Mouse (Mus musculus): ENCODE results near the gene Medag.

Gene Medag

DNA sequence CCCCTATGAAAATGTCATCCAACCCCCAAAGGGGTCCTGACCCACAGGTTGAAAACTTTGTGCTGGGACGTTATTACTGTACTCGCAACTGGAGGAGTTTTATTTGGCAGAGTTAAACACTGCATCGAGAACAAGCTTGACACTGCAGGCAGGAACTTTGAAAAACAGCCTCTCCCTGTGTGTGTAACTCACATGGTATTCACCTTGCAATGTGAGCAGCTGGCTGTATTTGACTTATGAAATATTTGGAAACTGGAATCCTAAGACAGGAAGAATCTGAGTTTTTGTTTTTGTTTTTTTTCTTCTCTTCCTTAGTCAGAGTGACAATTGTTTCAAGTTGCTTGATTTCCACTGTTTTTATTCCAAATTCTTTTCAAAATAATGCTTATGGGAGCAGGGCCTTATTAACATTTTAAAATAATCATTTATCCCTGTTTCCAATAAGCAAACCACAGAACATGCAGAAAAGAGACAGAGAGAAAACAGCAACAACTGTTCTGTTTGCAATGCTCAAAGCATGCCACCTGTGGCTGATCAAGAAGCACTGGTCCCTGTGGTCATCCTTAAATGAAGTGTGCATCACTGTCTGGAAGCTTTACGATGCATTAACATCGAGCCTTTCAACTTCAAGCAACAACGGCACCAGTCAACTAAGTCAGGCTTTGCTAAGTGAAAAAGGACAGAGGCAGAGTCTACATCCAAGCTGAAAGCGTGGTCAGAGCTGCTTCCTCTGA lies 26.2 kb upstream of the Medag start:
- DNase-seq (ENCODE audit: low spot score) = no peak

- DNase-seq (ENCODE audit: low spot score) = no peak
Measured at GRCm38 (mm10) chr5:149386294-149386850, 25.2 kb upstream of the Medag start.

DNA sequence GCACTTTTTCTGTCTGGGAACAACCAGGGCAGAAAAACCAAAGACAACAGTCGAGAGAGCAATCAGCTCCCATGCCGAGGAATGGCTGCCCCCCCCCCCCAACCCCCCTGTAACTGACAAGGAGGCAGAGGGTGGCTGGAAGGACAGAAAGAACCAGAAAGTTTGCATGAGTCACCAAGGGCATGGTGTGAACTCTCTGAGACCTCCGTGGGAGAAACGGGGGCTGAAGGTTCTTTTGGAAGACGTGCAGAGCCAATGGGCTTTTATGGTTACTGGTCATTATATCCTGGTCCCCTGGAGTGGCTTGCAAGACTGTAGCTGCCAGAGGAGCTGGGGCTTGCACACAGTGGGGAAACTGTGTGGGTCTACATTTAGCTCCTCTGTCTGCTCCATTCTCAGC lies 22.6 kb upstream of the Medag start:
- no peak for DNase-seq (ENCODE audit: low spot score)

DNA sequence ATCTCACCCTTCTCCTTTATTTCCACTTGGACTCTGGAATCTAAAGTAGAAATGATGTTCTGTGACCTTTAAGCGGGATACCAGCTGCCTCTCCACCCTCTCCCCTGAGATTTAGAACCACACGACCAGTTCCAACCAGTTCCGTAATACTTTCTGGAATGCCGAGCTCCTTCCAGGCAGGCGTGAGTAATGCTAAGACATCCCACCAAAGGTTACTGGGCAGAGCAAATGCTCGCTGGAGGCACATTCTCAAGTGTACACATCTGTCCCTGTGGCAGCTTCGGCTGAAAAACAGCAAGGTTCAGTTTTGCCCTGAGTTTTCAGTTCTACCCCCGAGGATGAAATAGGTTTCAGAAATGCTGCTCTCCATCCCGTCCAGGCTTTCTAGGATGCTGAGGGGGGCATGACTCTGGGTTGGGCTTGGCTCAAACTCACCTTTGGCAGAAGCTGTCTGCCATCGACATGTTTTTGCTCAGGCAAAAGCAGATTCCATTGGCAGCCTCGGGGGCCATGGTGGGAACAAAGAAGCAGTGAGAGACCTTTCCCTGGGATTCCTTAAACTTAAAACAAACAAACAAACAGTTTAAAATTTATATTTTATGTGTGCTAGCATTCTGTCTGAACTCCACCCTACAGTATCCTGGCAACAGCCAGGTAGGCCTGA lies 21.9 kb upstream of the Medag start:
- no peak for DNase-seq (ENCODE audit: low spot score)

DNA sequence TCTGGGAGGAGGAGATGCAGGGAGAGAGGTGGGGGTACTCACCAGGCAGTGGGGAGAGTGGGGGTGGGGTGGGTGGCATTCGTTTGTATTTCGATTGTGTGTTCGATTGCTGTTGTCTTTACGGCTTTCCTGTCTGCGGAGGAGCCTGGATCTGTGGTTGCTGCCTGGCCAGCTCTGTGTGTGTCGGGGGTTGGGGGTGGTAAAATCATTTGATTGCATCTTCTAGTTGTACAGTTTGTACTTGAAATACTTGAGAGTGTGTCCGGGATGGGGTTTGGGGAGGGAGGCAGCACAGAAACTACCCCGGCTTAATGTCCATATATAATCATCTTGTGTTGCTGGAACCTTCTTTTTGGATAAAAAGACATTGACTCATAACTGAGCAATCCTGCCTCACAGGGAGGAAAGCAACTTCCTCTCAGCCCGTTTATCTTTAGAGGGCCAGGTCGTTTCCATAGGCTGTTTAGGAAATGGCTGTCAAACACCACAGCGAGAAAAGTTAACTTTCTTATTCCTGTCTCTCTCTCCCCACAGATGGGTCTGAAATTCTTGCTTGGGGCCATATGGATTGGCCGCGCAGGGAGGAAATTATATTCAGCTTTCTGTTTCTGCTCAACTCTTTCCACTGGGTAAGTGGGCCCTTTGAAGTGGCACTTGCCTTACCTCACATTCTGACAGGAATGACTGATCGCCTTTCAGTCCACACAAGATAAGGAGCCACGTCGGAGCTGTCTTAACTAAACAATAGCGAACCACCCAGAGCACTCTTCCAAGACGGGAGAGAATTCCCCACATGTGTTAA lies 19.8 kb upstream of the Medag start:
- DNase-seq (ENCODE audit: low spot score) = peak; percentile 63

GRCm38 (mm10) chr5:149392420-149392988 lies 19.0 kb upstream of the Medag start:
- DNase-seq (ENCODE audit: low spot score) = no peak

DNA sequence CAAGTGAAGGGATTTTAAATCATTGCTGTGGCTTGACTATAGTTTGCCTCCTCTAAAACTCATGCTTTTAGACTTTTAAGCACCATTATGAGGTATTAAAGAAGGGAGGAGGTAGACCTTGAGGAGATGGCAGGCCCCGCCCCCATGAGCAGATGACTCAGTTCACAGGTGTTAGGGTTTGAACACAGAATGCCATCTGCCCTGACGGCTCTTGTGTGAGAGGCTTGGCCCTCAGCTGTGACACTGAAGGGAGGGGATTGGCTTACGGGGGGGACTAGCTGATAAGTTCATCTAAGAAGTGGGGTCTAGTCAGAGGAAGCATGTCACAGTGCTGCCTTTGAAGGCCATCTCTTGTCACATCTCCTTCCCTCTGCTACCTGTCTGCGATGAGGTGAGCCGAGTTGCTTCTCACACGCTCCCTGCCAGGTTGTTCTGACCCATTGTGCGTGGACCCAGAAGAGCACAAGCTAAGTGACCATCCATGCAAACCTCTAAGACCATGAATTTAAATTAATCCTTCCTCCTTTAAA lies 10.0 kb upstream of the Medag start:
- DNase-seq (ENCODE audit: low spot score) = no peak

DNA sequence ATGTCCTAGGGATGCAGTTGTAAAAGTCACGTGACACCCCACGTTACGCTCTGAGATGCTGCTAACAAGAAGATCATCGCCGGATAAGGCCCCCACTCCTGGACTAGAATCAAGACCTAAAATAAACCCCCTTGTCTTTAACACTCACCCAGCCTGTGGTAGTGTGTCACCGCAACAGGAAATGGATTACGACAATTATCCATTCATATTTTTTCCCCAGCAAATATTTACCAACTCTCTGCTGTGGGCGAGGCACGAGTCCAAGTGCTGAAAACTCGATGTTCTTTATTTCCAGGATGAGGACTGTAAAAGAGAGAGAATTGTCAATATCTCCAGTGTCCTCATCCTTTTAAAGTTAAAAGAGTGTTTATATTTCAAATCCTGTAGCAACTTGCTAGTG lies 9.5 kb upstream of the Medag start:
- no peak for DNase-seq (ENCODE audit: low spot score)

GRCm38 (mm10) chr5:149403386-149403785 lies 8.2 kb upstream of the Medag start:
- DNase-seq (ENCODE audit: low spot score) = no peak

DNA sequence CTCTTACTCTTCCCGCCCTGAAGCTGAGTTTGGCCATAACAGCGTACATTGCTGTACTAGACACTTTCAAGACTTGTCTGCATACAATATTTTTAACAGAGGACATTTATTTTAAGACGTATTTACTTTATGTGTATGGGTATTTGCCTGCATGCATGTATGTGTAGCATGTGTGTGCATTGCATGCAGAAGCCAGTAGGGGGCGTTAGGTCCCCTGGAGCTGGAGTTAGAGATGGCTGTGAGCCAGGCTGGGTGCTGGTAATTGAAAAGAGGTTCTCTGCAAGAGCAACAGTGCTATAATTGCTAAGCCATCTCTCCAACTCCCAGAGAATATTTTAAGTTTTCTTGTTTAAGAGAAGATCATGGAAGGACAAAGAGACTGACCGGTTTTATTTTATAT lies 6.8 kb upstream of the Medag start:
- DNase-seq (ENCODE audit: low spot score) = no peak

DNA sequence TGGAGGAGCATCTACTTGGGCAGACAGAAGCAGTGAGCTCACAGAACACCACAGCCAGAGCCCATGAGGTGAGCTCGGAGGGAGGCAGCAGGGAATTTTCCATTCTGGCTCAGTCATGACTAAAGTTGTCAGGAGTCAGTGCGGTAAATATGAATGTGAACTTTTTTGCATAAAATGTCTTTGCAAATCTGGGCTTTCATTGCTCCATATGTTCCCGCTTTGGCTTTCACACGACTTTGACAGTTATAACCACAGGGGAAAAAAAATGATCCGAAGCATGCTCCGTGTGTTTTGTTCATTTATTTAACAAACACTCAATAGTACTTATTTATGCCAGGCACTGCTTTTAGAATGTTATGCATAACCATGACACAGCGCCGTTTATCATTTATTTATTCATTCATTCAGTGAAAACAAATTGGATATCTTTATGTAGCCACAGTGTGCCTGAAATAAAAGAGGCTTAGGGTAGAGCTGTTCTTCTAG lies 4.7 kb upstream of the Medag start:
- DNase-seq (ENCODE audit: low spot score) = no peak

DNA sequence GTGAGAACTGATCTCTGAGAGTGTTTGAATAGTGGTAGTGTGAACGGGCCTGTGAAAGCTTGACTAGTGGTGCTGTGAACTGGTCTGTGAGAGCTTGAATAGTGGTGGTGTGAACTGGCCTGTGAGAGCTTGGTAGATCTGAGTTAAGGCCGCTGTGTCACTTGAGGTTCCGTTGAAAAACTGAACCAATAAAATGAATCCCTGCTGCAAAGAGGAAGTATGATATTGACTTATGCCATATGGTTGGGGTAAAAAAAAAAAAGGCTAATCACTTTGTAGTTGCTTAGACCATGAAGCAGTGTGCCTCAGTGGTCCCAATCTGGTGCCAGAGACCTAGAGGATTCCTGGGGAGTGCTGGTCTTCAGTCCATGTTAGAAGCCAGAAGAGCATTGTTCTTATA lies 2.0 kb upstream of the Medag start:
- no peak for DNase-seq (ENCODE audit: low spot score)

- DNase-seq (ENCODE audit: low spot score) = no peak
Measured at GRCm38 (mm10) chr5:149412194-149412575, 636 bp downstream of the Medag start.

- DNase-seq (ENCODE audit: low spot score) = no peak
Measured at GRCm38 (mm10) chr5:149412671-149413070, 1.1 kb downstream of the Medag start.

DNA sequence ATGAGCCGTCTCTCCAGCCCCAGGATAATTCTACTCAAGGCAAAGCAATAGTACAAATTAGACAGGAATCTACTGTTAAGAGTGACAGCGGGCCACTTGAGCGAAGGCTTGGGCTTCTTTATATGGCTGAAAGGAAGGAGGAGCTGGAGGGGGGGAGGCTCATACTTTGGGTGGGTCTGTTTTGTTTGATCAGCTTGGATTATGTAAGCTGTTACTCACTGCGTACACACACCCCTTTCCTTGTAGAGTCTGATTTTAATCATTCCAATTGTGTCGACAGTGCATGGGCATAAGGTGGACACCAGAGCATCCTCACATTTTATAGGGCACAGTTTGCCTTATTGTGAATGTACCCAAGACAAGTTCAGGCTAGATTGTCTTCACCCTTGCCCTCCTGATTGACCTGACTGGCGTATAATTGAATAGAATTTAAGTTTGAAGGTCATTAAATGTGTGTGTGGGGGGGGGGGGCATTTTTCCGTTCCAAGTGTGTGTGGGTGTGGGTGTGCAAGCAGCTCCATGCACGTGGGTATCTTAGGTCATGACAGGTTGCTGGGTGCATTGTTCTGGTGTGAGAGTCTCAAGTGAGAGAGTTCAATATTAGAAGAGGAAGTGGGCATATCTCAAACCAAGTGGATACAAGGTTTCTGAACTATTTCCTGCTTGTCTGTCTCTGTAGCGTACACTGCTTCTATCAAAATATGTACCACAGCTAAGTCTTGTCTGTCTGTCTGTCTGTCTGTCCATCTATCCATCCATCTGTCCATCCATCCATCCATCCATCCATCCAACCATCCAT lies 3.0 kb downstream of the Medag start:
- no peak for DNase-seq (ENCODE audit: low spot score)

GRCm38 (mm10) chr5:149417381-149417780 lies 5.8 kb downstream of the Medag start:
- DNase-seq (ENCODE audit: low spot score) = peak; percentile 30

DNA sequence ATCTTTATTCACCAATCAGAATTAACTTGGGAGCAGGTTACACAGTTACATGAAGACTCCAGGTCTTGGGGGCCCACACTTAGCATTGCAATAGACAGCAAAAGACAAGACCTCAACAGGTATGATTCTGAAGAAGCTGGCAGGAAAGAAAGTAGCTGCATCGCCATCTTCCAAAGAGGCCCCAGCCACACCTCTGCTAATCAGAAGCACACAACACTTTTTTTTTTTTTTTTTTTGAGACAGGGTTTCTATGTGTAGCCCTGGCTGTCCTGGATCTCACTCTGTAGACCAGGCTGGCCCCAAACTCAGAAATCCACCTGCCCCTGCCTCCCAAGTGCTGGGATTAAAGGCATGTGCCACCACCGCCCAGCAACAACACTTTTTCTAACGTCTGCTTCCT lies 15.0 kb downstream of the Medag start:
- DNase-seq (ENCODE audit: low spot score) = no peak

- no peak for DNase-seq (ENCODE audit: low spot score)
Measured at GRCm38 (mm10) chr5:149427277-149428060, 15.9 kb downstream of the Medag start.

DNA sequence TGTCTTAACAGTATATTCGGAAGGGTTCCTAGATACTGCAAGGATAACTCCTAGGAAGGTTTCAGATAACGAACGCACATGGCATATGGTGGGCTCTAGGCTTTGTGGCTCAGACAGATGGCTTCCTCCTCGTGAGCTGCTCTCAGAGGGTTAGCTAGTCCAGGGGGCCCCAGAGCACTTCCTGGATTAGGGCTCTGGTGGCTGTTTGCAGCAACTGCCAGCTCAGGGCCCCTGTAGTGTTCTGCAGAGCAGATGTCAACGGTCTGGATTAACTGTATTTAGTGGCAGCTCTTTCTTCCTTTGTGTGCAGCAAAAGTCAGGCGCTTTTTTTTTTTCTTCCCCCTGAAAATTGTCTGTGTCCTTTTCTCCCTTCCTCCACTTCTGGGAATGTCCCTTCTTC lies 16.8 kb downstream of the Medag start:
- DNase-seq (ENCODE audit: low spot score) = peak; percentile 79

DNA sequence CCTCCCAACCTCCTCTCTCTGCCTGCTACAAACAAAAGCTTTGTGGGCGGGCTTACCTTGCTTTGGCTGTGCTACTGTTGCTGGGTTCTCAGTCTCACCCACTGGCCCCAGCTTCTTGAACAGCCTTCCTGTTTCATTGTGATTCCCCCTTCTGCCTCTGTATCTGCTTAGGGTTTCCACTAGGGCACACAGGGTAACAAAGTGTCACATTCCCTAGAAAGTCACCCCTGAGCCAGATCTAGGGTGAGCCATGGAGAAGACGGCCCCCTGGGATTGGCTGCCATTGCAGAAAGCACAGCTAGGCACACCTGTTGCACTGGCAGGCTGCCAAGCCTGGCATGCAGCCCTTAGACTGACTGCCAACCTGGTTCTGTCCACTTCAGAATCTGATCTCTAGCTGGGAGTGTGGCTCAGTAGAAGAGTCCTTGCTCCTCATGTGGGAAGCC lies 17.3 kb downstream of the Medag start:
- peak; percentile 24 for DNase-seq (ENCODE audit: low spot score)

Data from embryo, embryonic 10.5 days (tissue).